ENCODE assay signal across 8 mouse cellular contexts in genomic region chr2:163203635-163204547, GRCm38 (mm10). TPM values are rescaled to one million over a fixed set of nuclear protein-coding genes. Genes with fewer than 3 reads are reported as not detected.
DNase-seq lines count a peak whose midpoint lies in the region; ATAC-seq lines count a peak whose summit lies in the region.

No protein-coding gene starts in this region.

- peaks cover 12% of the 10 kb centered on the region; the same call in 1 of the 2 replicates for H3K9me3 ChIP-seq in embryonic facial prominence, embryonic 10.5 days
- H3K9me3 ChIP-seq in hindbrain, embryonic 10.5 days = peaks cover 15% of the 10 kb centered on the region
- peaks cover 7% of the 10 kb centered on the region for H3K9me3 ChIP-seq in lung, embryonic 16.5 days (ENCODE audit: control insufficient read depth, low read length)
- no peaks in the 10 kb centered on the region for H3K9me3 ChIP-seq in stomach, embryonic 15.5 days

- H3K27ac ChIP-seq in embryonic facial prominence, embryonic 10.5 days (replicated peaks) = peak overlapping the region; percentile 84
- peak overlapping the region; percentile 92 for H3K27ac ChIP-seq in hindbrain, embryonic 10.5 days
- H3K27ac ChIP-seq in lung, embryonic 16.5 days (ENCODE audit: low read length) = no peak overlapping the region
- H3K27ac ChIP-seq in stomach, embryonic 15.5 days = no peak overlapping the region

- peaks cover 39% of the 10 kb centered on the region for H3K4me1 ChIP-seq in embryonic facial prominence, embryonic 10.5 days
- H3K4me1 ChIP-seq in hindbrain, embryonic 10.5 days (replicated peaks) = peaks cover 53% of the 10 kb centered on the region
- H3K4me1 ChIP-seq in lung, embryonic 16.5 days (replicated peaks; ENCODE audit: control insufficient read depth, insufficient read depth, low read length) = peaks cover 18% of the 10 kb centered on the region; the same call in 1 of the 2 replicates
- peaks cover 20% of the 10 kb centered on the region for H3K4me1 ChIP-seq in stomach, embryonic 15.5 days

- H3K4me2 ChIP-seq in lung, embryonic 16.5 days (ENCODE audit: low read depth, low read length) = peak overlapping the region; percentile 98
- H3K4me2 ChIP-seq in stomach, embryonic 15.5 days = peak overlapping the region; percentile 98

- peak; percentile 37 for DNase-seq in adrenal gland, postnatal 10 days
- DNase-seq in adrenal gland, adult 8-10 months = no peak
- DNase-seq in CD4-positive helper T cell, adult 2 months (ENCODE audit: low read depth, low spot score) = peak; percentile 39
- peak; percentile 65 for DNase-seq in embryonic facial prominence, embryonic 10.5 days (ENCODE audit: low spot score)
- DNase-seq in hindbrain, embryonic 10.5 days (ENCODE audit: low spot score) = peak; percentile 71
- DNase-seq in cerebellum, postnatal 36 days = no peak

- ATAC-seq in lung, embryonic 16.5 days (ENCODE audit: low read depth) = no peak
- peak; percentile 9; the same call in 1 of the 2 replicates for ATAC-seq in stomach, embryonic 15.5 days (ENCODE audit: insufficient read depth, low FRiP score, low read depth)

- H3K4me3 ChIP-seq in embryonic facial prominence, embryonic 10.5 days = peak overlapping the region; percentile 62
- H3K4me3 ChIP-seq in hindbrain, embryonic 10.5 days = peak overlapping the region; percentile 73
- peak overlapping the region; percentile 63 for H3K4me3 ChIP-seq in lung, embryonic 16.5 days (ENCODE audit: low read length)
- peak overlapping the region; percentile 54 for H3K4me3 ChIP-seq in stomach, embryonic 15.5 days (replicated peaks)

- peak overlapping the region; percentile 71 for H3K9ac ChIP-seq in lung, embryonic 16.5 days (ENCODE audit: low read length)
- H3K9ac ChIP-seq in stomach, embryonic 15.5 days = no peak overlapping the region

- WGBS in embryonic facial prominence, embryonic 10.5 days = 2% methylated on average over 75 of the region's 75 CpGs
- WGBS in hindbrain, embryonic 10.5 days = 1% methylated on average over 75 of the region's 75 CpGs
- 1% methylated on average over 74 of the region's 75 CpGs for WGBS in lung, embryonic 16.5 days
- 1% methylated on average over 75 of the region's 75 CpGs for WGBS in stomach, embryonic 15.5 days

- peaks cover 58% of the 10 kb centered on the region for H3K27me3 ChIP-seq in embryonic facial prominence, embryonic 10.5 days (replicated peaks; ENCODE audit: low read depth, poor library complexity, severe bottlenecking)
- H3K27me3 ChIP-seq in hindbrain, embryonic 10.5 days (ENCODE audit: insufficient read depth, poor library complexity, severe bottlenecking) = peaks cover 82% of the 10 kb centered on the region
- H3K27me3 ChIP-seq in lung, embryonic 16.5 days (ENCODE audit: control insufficient read depth, insufficient read depth, low read depth, low read length) = peaks cover 35% of the 10 kb centered on the region
- H3K27me3 ChIP-seq in stomach, embryonic 15.5 days (replicated peaks) = peaks cover 39% of the 10 kb centered on the region

- no peaks in the 10 kb centered on the region for H3K36me3 ChIP-seq in embryonic facial prominence, embryonic 10.5 days (replicated peaks)
- peaks cover 5% of the 10 kb centered on the region; the same call in 1 of the 2 replicates for H3K36me3 ChIP-seq in hindbrain, embryonic 10.5 days
- H3K36me3 ChIP-seq in lung, embryonic 16.5 days (ENCODE audit: control insufficient read depth, insufficient read depth, low read length) = no peaks in the 10 kb centered on the region
- no peaks in the 10 kb centered on the region for H3K36me3 ChIP-seq in stomach, embryonic 15.5 days

RNA-seq across cellular contexts. Expression of gene Tox2, which starts 1.0 kb away (rescaled TPM):
- 1 to 10 TPM; 3.9 to 5.0 TPM for total RNA-seq in adrenal gland, postnatal 10 days (2021)
- total RNA-seq in adrenal gland, adult 8-10 months (2022) = 10 to 100 TPM in 2 of 4 experiments, 1 to 10 TPM in 2; 2.3 to 11.7 (median 6.8) TPM
- 16.3 and 17.8 TPM in 2 replicates for polyA plus RNA-seq in embryonic facial prominence, embryonic 10.5 days (2016; fragmentation: Nextera tagmentation; extraction: Ambion mirVana)
- 29.6 and 29.8 TPM in 2 replicates for polyA plus RNA-seq in hindbrain, embryonic 10.5 days (2016; fragmentation: Nextera tagmentation; extraction: Ambion mirVana)
- 3.8 and 5.3 TPM in 2 replicates for polyA plus RNA-seq in lung, embryonic 16.5 days (2015; fragmentation: Nextera tagmentation; extraction: Ambion mirVana)
- polyA plus RNA-seq in stomach, embryonic 15.5 days (2015; fragmentation: Nextera tagmentation; extraction: Ambion mirVana) = 4.4 TPM in 2 replicates

Comparison
In these comparisons a context has a peak if more than half of its experiments do, and no peak if none do; other contexts are left out.
1. DNase-seq: peak in adrenal gland, postnatal 10 days (single experiment), CD4-positive helper T cell, adult 2 months (single experiment), embryonic facial prominence, embryonic 10.5 days (single experiment) and hindbrain, embryonic 10.5 days (single experiment); none in adrenal gland, adult 8-10 months (single experiment) and cerebellum, postnatal 36 days (0 of 2).
2. H3K27ac ChIP-seq: peak in embryonic facial prominence, embryonic 10.5 days (single experiment) and hindbrain, embryonic 10.5 days (single experiment); none in lung, embryonic 16.5 days (single experiment) and stomach, embryonic 15.5 days (single experiment).
3. Peak in every context shown above with its lines, with median percentiles within 50 percentile points of each other: H3K4me3 ChIP-seq.